Mouse (Mus musculus): Measurements from ENCODE around the gene Ptpra. TPM values are rescaled to one million over a fixed set of nuclear protein-coding genes. Genes with fewer than 3 reads are reported as not detected.

The Ptpra gene
- 78.3 TPM for polyA plus RNA-seq (2014; fragmentation: Illumina TruSeq; extraction: RNeasy Lipid Tissue Mini Kit (QIAGEN cat#74804); ENCODE audit: low read depth, low replicate concordance)

DNA sequence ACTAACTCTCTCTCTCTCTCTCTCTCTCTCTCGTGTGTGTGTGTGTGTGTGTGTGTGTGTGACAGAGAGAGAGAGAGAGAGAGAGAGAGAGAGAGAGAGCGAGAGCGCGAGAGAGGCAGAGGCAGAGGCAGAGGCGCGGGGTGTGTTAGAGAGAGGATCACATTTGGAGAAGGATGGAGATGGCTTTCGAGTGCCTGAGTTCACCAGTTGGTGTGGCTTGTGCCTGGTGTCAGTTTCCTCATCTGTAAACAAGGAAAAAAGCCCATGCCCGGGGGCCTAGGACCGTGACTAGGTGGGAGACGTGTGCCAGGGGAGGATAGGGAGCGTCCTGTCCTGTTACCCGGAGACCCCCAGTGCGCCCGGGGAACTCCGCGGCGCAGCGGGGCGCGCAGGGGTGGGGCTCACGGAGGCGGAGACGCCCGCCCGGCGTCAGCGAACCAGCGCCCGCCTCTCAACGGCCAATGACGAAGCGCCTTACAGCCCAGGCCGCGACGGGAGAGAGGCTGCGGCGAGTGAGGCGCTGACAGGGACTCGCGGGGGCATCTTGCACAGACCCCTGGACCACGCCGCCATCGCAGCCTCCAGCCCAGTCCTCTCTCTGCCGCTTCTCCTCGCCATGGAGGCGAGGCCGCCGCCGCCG is at the start of gene Ptpra:
Gene Ptpra (plus strand): TSS at position 485 of the 640 bp plus-strand sequence.

DNA sequence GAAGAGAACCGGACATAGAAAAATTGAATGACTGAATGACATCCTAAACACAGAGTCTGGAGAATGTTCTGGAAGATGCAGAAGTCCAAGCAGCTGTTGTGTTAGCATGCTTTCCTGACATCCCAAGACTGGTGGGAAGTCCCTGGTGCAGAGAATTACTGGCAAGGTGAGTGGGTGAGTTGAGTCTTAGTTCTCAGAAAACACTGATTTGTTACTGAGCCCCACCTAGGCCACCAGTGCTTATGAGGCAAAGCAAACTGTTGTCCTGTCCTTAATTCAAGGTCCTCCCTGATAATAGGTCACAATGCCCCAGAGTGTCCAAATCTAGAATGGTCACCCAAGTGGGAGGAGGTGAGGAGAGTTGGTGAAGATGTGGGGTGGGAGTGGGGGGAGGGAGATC is 45.1 kb upstream of the Ptpra start, which contains the start of the genes Gm28372 and 1700020A23Rik:
Gene Gm28372 (plus strand): TSS at position 301 of the 400 bp plus-strand sequence.
Gene 1700020A23Rik (plus strand): TSS at position 321 of the 400 bp plus-strand sequence.

DNA sequence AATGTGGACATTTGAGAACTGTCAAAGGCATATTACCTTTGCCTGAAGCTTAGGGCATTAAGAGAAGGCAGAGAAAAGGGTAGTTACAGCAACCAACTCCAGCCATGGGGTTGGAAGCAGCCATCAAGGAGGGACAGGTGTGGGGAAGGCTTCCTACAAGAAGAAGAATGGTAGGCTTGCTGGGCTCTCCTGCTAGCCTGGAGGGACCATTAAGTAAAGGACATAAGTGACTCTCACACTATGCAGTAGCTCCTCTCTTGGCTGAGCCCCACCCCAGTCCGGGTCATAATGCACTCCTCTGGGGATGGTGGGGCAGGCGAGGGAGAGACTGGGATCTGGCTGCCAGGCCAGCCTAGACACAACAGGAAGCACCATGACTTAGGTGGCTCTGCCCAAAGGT is 43.9 kb upstream of the Ptpra start, which contains the start of gene Tmem239:
Gene Tmem239 (plus strand): TSS at position 301 of the 400 bp plus-strand sequence.

DNA sequence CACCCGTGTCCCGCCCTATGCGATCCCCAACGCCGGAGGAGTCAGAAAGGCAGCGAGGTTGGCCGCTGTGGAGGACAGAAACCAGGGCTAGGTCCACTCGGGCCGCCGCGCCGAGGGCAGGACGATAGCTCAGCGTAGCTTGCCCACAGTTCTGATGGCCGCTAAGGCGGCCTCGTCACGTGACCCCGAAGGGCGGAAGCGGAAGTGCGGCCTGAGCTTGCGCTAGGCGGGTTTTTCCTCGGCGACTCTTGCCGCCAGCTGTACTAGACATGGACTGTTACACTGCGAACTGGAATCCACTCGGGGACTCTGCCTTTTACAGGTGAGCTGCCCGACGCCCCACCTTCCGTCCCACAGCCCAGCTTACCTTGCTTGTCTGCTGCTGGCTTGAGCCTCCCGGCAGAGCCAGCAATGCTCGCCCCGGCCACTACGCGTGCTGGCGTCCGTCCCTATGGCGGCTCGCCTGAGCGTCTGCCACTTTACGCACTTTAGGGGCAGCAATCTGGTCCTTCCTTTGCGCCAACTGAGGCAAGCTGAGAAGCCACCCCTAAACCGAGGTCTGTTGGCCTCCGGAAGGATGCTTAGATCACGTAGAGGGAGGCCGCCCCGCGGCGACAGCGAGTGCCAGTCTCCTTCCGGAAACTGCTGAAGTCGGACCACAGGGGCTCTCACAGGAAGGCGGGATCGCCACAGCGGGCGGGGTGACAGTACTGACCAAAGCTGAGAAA is 25.8 kb upstream of the Ptpra start, which contains the start of the genes Vps16 and Pced1a:
Gene Vps16 (plus strand): TSS at position 214 of the 728 bp plus-strand sequence.
Gene Pced1a (minus strand): TSS at position 576 of the 728 bp plus-strand sequence.

DNA sequence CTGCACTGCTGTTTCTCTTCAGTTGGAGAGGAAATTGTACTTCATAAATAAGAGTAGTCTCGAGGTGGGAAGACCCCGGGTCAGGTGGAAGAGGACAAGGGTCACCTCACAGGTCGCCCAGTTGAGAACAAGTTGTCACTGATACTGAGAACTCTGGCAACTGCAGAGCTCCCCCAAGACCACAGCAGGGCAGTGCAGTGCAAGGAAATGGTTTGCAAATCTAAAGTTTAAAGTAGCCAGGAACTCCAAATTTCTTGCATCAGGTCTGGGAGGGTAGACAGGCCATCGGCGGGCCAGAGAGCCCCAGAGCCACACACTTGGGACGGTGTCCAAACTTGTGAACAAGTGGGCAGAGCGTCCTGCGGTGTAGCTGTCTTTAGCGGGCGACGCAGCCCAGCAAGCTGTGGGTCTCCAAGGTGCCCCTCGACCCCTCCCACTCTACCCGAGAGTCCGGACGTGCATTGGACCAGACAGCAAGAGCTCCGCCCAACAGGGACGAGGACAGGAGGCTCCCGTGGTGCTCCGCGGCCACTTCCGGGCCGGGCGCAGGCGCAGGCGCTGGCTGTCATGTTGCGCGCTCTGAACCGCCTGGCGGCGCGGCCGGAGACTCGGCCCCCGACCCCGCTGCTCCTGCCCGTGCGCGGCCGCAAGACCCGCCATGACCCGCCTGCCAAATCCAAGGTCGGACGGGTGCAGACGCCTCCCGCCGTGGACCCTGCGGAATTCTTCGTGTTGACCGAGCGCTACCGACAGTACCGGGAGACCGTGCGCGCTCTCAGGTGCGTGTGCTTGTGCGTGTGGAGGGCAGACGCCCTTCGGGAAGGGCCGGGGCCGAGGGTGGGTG is 113.4 kb downstream of the Ptpra start, which contains the start of gene Mrps26:
Gene Mrps26 (plus strand): TSS at position 531 of the 844 bp plus-strand sequence.

DNA sequence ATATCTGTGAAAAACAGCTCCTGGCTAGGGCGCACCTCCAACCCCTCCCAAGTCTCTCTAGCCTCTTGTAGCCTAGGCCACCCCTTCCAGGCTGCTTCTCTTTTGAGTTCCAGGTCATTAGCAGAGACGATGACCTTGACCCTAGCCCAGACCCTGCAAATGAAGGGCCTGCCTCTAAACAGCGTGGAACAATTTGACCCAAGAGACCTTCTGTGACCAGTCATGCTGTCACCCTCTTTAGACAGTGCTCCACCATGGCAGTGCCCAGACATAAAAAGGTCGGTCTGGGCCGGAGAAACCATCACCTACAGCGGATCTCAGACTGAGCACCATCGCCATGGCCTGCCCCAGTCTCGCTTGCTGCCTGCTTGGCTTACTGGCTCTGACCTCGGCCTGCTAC is 125.8 kb downstream of the Ptpra start, which contains the start of gene Oxt:
Gene Oxt (plus strand): TSS at position 301 of the 400 bp plus-strand sequence.

DNA sequence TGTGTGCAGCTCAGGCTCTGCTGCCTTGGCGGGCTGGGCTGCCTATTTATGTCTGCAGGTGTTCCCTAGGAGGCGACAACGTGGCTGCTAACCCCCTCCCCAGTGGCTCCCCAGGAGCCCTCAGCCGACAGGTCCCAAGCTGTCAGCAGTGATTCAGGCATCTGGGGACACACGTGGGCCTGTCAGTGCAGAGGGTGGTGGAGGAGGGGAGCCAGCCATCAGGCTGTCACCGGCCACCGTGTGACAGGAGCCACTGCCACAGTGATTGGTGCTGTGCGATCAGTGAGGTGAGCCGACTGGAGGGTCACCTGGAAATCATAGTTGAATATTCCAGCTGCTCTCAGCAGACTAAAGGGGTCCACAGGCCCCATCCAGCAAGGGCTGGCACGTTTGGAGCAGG is 132.5 kb downstream of the Ptpra start, which contains the start of gene Avp:
Gene Avp (minus strand): TSS at position 3 of the 400 bp plus-strand sequence.

Other genes starting within 250 kb of the Ptpra start
- gene Nop56, start 175.8 kb upstream of the Ptpra start, polyA plus RNA-seq (2014; fragmentation: Illumina TruSeq; extraction: RNeasy Lipid Tissue Mini Kit (QIAGEN cat#74804); ENCODE audit: low read depth, low replicate concordance) = 64.9 TPM
- 137 TPM for gene Idh3b, start 165.7 kb upstream of the Ptpra start, polyA plus RNA-seq (2014; fragmentation: Illumina TruSeq; extraction: RNeasy Lipid Tissue Mini Kit (QIAGEN cat#74804); ENCODE audit: low read depth, low replicate concordance)
- 2.3 TPM for gene Ebf4, start 155.1 kb upstream of the Ptpra start, polyA plus RNA-seq (2014; fragmentation: Illumina TruSeq; extraction: RNeasy Lipid Tissue Mini Kit (QIAGEN cat#74804); ENCODE audit: low read depth, low replicate concordance)
- 46.6 TPM for gene Cpxm1, start 52.7 kb upstream of the Ptpra start, polyA plus RNA-seq (2014; fragmentation: Illumina TruSeq; extraction: RNeasy Lipid Tissue Mini Kit (QIAGEN cat#74804); ENCODE audit: low read depth, low replicate concordance)
- gene Gm28372, start 45.0 kb upstream of the Ptpra start, polyA plus RNA-seq (2014; fragmentation: Illumina TruSeq; extraction: RNeasy Lipid Tissue Mini Kit (QIAGEN cat#74804); ENCODE audit: low read depth, low replicate concordance) = not detected
- 2.7 TPM for gene 1700020A23Rik, start 45.0 kb upstream of the Ptpra start, polyA plus RNA-seq (2014; fragmentation: Illumina TruSeq; extraction: RNeasy Lipid Tissue Mini Kit (QIAGEN cat#74804); ENCODE audit: low read depth, low replicate concordance)
- gene Tmem239, start 43.8 kb upstream of the Ptpra start, polyA plus RNA-seq (2014; fragmentation: Illumina TruSeq; extraction: RNeasy Lipid Tissue Mini Kit (QIAGEN cat#74804); ENCODE audit: low read depth, low replicate concordance) = 3.5 TPM
- 44.2 TPM for gene Vps16, start 25.9 kb upstream of the Ptpra start, polyA plus RNA-seq (2014; fragmentation: Illumina TruSeq; extraction: RNeasy Lipid Tissue Mini Kit (QIAGEN cat#74804); ENCODE audit: low read depth, low replicate concordance)
- gene Pced1a, start 25.6 kb upstream of the Ptpra start, polyA plus RNA-seq (2014; fragmentation: Illumina TruSeq; extraction: RNeasy Lipid Tissue Mini Kit (QIAGEN cat#74804); ENCODE audit: low read depth, low replicate concordance) = 15.7 TPM
- gene Mrps26, start 113.5 kb downstream of the Ptpra start, polyA plus RNA-seq (2014; fragmentation: Illumina TruSeq; extraction: RNeasy Lipid Tissue Mini Kit (QIAGEN cat#74804); ENCODE audit: low read depth, low replicate concordance) = 42.6 TPM
- not detected for gene Oxt, start 125.9 kb downstream of the Ptpra start, polyA plus RNA-seq (2014; fragmentation: Illumina TruSeq; extraction: RNeasy Lipid Tissue Mini Kit (QIAGEN cat#74804); ENCODE audit: low read depth, low replicate concordance)
- gene Avp, start 132.3 kb downstream of the Ptpra start, polyA plus RNA-seq (2014; fragmentation: Illumina TruSeq; extraction: RNeasy Lipid Tissue Mini Kit (QIAGEN cat#74804); ENCODE audit: low read depth, low replicate concordance) = not detected
- 4.8 TPM for gene Fastkd5, start 179.7 kb downstream of the Ptpra start, polyA plus RNA-seq (2014; fragmentation: Illumina TruSeq; extraction: RNeasy Lipid Tissue Mini Kit (QIAGEN cat#74804); ENCODE audit: low read depth, low replicate concordance)
- 4.7 TPM for gene Ubox5, start 179.8 kb downstream of the Ptpra start, polyA plus RNA-seq (2014; fragmentation: Illumina TruSeq; extraction: RNeasy Lipid Tissue Mini Kit (QIAGEN cat#74804); ENCODE audit: low read depth, low replicate concordance)
- gene Lzts3, start 192.5 kb downstream of the Ptpra start, polyA plus RNA-seq (2014; fragmentation: Illumina TruSeq; extraction: RNeasy Lipid Tissue Mini Kit (QIAGEN cat#74804); ENCODE audit: low read depth, low replicate concordance) = 11.3 TPM
- 145 TPM for gene Ddrgk1, start 214.4 kb downstream of the Ptpra start, polyA plus RNA-seq (2014; fragmentation: Illumina TruSeq; extraction: RNeasy Lipid Tissue Mini Kit (QIAGEN cat#74804); ENCODE audit: low read depth, low replicate concordance)
- 43.0 TPM for gene Itpa, start 217.3 kb downstream of the Ptpra start, polyA plus RNA-seq (2014; fragmentation: Illumina TruSeq; extraction: RNeasy Lipid Tissue Mini Kit (QIAGEN cat#74804); ENCODE audit: low read depth, low replicate concordance)
- 4.5 TPM for gene Slc4a11, start 247.2 kb downstream of the Ptpra start, polyA plus RNA-seq (2014; fragmentation: Illumina TruSeq; extraction: RNeasy Lipid Tissue Mini Kit (QIAGEN cat#74804); ENCODE audit: low read depth, low replicate concordance)